Mouse (Mus musculus) hindbrain, embryonic 12.5 days (tissue): ENCODE measurements around the gene Mtss1l. TPM values are rescaled to one million over a fixed set of nuclear protein-coding genes. Genes with fewer than 3 reads are reported as not detected.
"Not testable (repeated sequence)": the region's sequence is repeated elsewhere in the genome, so short reads cannot be mapped to it uniquely, and the experiment has no call there.

Source experiments
- ATAC-seq: fragments of 200-750 bp; cut with Nextera tagmentation; 2 replicates; pipeline ENCODE4 v1.8.0; 2017; ENCODE audit warnings: moderate TSS enrichment; ENCODE audit not compliant: low FRiP score
- H3K27ac ChIP-seq: fragments of 300-500 bp; sonication (generic); 2 replicates; pipeline ENCODE4 v1.5.1; 2016; ENCODE audit warnings: mild to moderate bottlenecking
- H3K27me3 ChIP-seq: fragments of 300-500 bp; sonication (generic); 2 replicates; pipeline ENCODE4 v1.6.1; 2016; ENCODE audit warnings: mild to moderate bottlenecking
- H3K36me3 ChIP-seq: fragments of 300-500 bp; sonication (generic); 2 replicates; pipeline ENCODE4 v1.6.1; 2016; ENCODE audit warnings: mild to moderate bottlenecking
- H3K4me1 ChIP-seq: fragments of 300-500 bp; sonication (generic); 2 replicates; pipeline ENCODE4 v1.6.1; 2016
- H3K4me2 ChIP-seq: fragments of 300-500 bp; sonication (generic); replicated peaks from 2 replicates; pipeline ENCODE4 v1.6.1; 2016; ENCODE audit warnings: mild to moderate bottlenecking
- H3K4me3 ChIP-seq: fragments of 300-500 bp; sonication (generic); 2 replicates; pipeline ENCODE4 v1.5.1; 2016; ENCODE audit warnings: mild to moderate bottlenecking
- H3K9ac ChIP-seq: fragments of 300-500 bp; sonication (generic); 2 replicates; pipeline ENCODE4 v1.6.1; 2016; ENCODE audit warnings: mild to moderate bottlenecking, moderate library complexity
- H3K9me3 ChIP-seq: fragments of 300-500 bp; sonication (generic); replicated peaks from 2 replicates; pipeline ENCODE4 v1.6.1; 2016; ENCODE audit warnings: mild to moderate bottlenecking
- WGBS: fragments of 180-500 bp; shearing (Covaris S2); methylation state at CpG from one replicate; pipeline ENCODE4 v1.1.7; 2016; 5-methylcytosine and 5-hydroxymethylcytosine counted together
- polyA plus RNA-seq: library from polyadenylated mRNA; unstranded; fragments of >200 nt; fragmentation: Nextera tagmentation; extraction: Ambion mirVana; gene quantifications from 2 replicates; pipeline ENCODE4 v1.2.1, GENCODE M21; 2016

Gene Mtss1l
- polyA plus RNA-seq, 1 experiment from 2014 or later, result 23.3 TPM

DNA sequence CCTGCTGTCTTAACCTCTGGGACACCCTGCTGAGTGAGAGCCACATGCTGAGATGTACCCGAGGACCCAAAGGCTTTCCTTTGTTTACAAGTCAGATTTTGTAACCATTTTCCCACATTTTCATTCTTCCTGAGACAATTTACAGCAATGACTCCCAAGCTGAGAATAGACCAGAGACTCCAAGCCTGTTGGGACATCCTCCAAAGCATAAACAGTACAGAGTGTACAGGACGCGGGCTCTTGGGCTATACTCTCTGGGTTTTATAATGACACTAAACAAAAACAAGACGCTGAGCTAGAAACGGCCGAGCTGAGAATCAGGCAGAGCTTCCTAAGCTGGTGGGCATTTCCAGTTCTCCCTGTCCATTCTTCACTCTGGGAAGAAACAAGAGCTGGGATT is 53.4 kb downstream of the Mtss1l start:
- Histone ChIP-seq H3K4me1 (no peaks in the 10 kb centered on the region), H3K36me3 (no peaks in the 10 kb centered on the region), H3K9ac (no peak overlapping the region), H3K27ac (no peak overlapping the region), H3K27me3 (no peaks in the 10 kb centered on the region), H3K4me3 (no peak overlapping the region), H3K9me3 (no peaks in the 10 kb centered on the region), H3K4me2 (no peak overlapping the region)
- 81% methylated on average over 6 of the region's 6 CpGs for whole genome bisulfite sequencing
- no peak for ATAC-seq

DNA sequence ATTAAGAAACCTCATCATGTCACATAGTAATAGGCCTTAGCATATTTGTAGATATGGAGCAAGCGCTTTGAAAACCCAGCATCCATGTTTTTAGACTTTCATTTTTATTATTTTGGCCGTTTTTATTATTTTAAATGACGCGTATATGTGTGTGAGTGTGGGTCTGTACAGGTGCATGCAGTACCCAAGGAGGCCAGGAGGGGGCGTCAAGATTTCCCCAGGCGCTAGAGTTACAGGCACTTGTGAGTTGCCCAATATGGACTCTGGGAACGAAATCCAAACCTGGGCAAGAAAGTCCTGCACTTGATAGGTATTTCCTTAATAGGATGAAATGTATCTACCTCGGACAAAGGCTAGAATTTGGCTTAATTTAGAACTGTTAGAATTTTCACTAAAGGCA is 54.0 kb downstream of the Mtss1l start:
- no peak for ATAC-seq
- Histone ChIP-seq H3K27ac (no peak overlapping the region), H3K9me3 (no peaks in the 10 kb centered on the region), H3K9ac (no peak overlapping the region), H3K4me1 (no peaks in the 10 kb centered on the region), H3K36me3 (no peaks in the 10 kb centered on the region), H3K4me3 (no peak overlapping the region), H3K27me3 (no peaks in the 10 kb centered on the region), H3K4me2 (no peak overlapping the region)
- 75% methylated on average over 8 of the region's 8 CpGs for WGBS

DNA sequence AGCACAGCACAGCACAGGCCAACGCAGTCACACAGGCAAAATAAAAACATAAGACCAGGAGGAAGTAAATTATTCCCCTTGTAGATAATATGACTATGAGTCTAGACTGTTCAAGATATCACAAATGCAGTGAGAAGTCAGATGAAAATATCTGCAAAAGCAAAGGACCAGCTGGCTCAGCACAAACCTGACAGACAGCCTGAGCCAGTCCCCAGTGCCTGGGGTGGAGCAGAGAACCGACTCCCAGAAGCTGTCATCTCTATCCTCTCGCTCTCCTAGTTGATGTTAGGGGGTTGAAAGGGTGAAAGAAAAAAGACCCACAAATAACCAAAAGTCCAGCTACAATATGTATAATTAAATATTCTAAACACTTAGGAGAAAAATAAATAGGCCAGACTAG is 54.4 kb downstream of the Mtss1l start:
- no peaks in the 10 kb centered on the region for H3K36me3 ChIP-seq
- no peak for ATAC-seq
- no peak overlapping the region for H3K9ac ChIP-seq
- no peaks in the 10 kb centered on the region for H3K27me3 ChIP-seq
- no peak overlapping the region for H3K4me3 ChIP-seq
- H3K27ac ChIP-seq, result no peak overlapping the region
- H3K4me1 ChIP-seq, result no peaks in the 10 kb centered on the region
- 91% methylated on average over 3 of the region's 3 CpGs for WGBS
- H3K4me2 ChIP-seq, result no peak overlapping the region
- no peaks in the 10 kb centered on the region for H3K9me3 ChIP-seq

DNA sequence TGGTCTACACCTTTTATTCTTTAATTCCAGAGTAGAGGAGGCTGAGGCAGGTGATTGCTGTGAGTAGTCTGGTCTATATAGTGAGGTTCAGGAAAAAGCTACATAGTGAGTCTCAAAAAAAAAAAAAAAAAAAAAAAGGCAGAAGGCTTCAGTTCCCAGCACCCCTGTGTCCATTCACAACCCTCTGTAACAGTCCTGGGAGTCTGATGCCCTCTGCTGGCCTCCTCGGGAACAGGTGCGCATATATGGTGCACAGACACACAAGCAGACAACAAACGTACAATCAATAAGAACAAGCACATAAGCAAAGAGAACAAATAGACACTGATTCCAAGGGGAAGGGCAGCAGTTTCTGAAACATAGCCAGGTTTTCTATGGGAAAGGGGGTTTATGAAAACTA is 55.1 kb downstream of the Mtss1l start:
- no peak overlapping the region for H3K27ac ChIP-seq
- no peak overlapping the region for H3K4me3 ChIP-seq
- no peaks in the 10 kb centered on the region for H3K9me3 ChIP-seq
- H3K27me3 ChIP-seq, result no peaks in the 10 kb centered on the region
- no peaks in the 10 kb centered on the region for H3K4me1 ChIP-seq
- 88% methylated on average over 3 of the region's 3 CpGs for WGBS
- H3K36me3 ChIP-seq, result no peaks in the 10 kb centered on the region
- H3K9ac ChIP-seq, result no peak overlapping the region
- H3K4me2 ChIP-seq, result no peak overlapping the region
- ATAC-seq, result no peak

DNA sequence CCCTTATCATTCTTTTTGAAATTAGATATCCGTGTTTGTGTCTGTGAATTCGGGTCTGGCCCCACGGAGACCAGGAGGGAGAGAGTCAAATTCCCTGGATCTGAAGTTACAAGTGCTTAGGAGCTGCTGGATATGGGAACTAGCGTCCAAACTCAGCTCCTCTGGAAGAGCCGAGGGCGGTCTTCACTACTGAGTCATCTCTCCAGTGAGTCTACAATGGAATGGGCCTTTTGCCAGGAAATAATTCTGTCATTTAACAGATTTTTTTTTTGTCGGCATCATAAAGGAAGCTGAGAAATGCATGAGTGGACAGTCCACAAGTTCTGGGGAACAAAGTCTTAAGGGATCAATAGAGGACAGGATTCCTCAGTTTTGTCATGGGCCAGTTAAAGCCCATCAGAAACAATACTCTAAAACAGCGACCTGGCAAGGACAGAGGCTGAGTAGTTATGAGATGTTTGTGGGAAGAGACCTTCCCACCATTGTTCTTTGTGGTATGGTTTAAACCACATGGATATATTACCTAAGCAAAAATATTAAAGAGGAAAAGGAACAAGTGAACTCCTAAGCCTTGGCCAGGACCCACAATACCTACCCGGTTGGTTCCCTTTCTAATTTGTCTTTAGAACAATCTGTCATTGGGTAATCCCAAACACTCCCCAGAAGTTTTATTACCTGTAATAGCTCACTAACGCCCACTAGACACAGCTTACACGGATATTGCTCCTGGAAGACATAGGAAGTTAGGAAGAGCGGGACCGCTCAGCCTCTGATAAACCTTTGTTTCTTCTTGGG is 58.8 kb downstream of the Mtss1l start:
- no peak overlapping the region for H3K4me3 ChIP-seq
- H3K9me3 ChIP-seq, result no peaks in the 10 kb centered on the region
- H3K9ac ChIP-seq, result no peak overlapping the region
- H3K36me3 ChIP-seq, result no peaks in the 10 kb centered on the region
- no peaks in the 10 kb centered on the region for H3K4me1 ChIP-seq
- WGBS, result 85% methylated on average over 13 of the region's 13 CpGs
- H3K27me3 ChIP-seq, result no peaks in the 10 kb centered on the region
- H3K27ac ChIP-seq, result no peak overlapping the region
- H3K4me2 ChIP-seq, result no peak overlapping the region
- no peak for ATAC-seq

DNA sequence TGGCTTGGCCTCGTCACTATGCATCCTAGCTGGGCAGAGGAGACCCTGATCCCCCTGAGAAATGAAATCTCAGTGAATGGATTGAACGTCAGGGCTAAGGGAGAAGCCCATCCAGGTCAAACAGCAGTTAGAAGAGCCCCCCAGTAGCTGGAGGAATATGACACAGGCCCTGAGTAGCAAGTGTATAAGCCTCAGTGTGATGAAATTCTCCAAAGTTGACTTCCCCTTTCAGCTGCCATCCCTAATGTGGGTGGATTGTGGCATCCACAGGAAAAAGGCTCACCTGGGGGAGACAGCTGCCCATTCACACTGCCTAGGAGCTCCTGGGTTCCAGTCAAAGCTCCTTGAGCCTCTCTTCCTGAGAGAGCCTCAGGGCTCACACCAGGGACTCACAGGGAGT is 64.1 kb downstream of the Mtss1l start:
- WGBS, result 53% methylated on average over 2 of the region's 2 CpGs
- no peak for ATAC-seq
- no peak overlapping the region for H3K9ac ChIP-seq

DNA sequence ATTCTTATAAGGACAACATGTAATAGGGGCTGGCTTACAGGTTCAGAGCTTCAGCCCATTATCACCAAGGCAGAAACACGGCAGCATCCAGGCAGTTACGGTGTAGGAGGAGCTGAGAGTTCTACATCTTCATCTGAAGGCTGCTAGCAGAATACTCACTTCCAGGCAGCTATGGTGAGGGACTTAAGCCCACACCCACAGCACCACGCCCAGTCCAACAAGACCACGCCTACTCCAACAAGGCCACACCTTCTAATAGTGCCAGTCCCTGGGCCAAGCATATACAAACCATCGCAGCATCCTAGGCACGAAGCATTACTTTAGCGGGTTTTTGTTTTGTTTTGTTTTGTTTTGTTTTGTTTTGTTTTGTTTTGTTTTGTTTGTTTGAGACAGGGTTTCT is 65.2 kb downstream of the Mtss1l start:
- ATAC-seq, result not testable (repeated sequence)

More for the DNA sequence above, 64.1 kb downstream of the Mtss1l start:
- Histone ChIP-seq H3K4me3 (no peak overlapping the region), H3K4me1 (no peaks in the 10 kb centered on the region), H3K27me3 (no peaks in the 10 kb centered on the region), H3K9me3 (no peaks in the 10 kb centered on the region), H3K4me2 (no peak overlapping the region), H3K36me3 (no peaks in the 10 kb centered on the region), H3K27ac (no peak overlapping the region)

DNA sequence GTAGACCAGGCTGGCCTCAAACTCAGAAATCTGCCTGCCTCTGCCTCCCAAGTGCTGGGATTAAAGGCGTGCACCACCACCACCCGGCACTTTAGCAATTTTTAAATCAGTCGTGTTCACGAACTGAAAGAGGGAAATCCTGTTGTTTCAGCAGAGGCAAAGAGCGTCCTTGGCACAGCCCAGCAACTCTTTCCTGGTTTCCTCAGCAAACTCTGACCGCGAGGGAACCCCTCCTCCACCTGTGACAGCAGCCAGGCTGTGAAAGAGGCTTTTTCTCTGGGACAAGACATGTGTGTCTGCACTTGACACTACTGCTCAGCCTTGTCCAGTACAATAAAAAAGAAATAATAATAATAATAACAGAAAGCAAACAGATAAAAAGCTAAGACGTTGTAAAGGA is 65.7 kb downstream of the Mtss1l start:
- no peaks in the 10 kb centered on the region for H3K4me1 ChIP-seq
- no peaks in the 10 kb centered on the region for H3K36me3 ChIP-seq
- no peak for ATAC-seq
- no peak overlapping the region for H3K27ac ChIP-seq
- H3K27me3 ChIP-seq, result no peaks in the 10 kb centered on the region
- WGBS, result 86% methylated on average over 8 of the region's 8 CpGs
- no peak overlapping the region for H3K4me2 ChIP-seq
- H3K9me3 ChIP-seq, result no peaks in the 10 kb centered on the region
- no peak overlapping the region for H3K4me3 ChIP-seq
- no peak overlapping the region for H3K9ac ChIP-seq

More for the DNA sequence above, 65.2 kb downstream of the Mtss1l start:
- not testable (repeated sequence) for H3K9ac ChIP-seq, H3K4me2 ChIP-seq, H3K9me3 ChIP-seq, H3K27ac ChIP-seq, H3K4me1 ChIP-seq, H3K36me3 ChIP-seq, H3K27me3 ChIP-seq, H3K4me3 ChIP-seq
- 73% methylated on average over 7 of the region's 7 CpGs for WGBS

DNA sequence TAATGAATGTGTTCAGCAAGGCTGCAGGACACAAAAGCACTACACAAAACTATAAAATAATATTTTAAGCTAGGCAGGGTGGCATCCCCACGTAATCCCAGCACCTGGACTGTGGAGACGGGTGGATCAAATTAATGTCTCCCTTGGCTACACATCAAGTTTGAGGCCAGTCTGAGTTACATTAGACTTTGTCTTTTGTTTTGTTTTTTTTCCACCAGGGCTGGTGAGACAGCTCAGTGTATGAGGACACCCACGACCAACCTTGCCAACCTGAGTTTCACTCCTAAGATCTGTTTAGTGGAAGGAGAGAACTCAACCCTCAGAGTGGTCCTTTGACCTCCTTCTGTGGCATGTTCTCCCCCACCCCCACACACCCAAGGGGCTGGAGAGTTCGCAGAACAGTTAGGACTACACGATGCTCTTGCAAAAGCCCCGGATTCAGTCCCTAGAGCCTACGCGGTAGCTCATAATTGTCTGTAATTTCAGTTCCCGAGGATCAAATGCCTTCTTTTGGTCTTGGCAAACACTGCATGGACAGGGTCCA is 66.2 kb downstream of the Mtss1l start:
- Histone ChIP-seq H3K27ac (no peak overlapping the region), H3K4me3 (no peak overlapping the region), H3K4me1 (no peaks in the 10 kb centered on the region), H3K9ac (no peak overlapping the region), H3K27me3 (no peaks in the 10 kb centered on the region), H3K4me2 (no peak overlapping the region), H3K9me3 (no peaks in the 10 kb centered on the region), H3K36me3 (no peaks in the 10 kb centered on the region)
- 86% methylated on average over 9 of the region's 9 CpGs for WGBS
- ATAC-seq, result no peak

DNA sequence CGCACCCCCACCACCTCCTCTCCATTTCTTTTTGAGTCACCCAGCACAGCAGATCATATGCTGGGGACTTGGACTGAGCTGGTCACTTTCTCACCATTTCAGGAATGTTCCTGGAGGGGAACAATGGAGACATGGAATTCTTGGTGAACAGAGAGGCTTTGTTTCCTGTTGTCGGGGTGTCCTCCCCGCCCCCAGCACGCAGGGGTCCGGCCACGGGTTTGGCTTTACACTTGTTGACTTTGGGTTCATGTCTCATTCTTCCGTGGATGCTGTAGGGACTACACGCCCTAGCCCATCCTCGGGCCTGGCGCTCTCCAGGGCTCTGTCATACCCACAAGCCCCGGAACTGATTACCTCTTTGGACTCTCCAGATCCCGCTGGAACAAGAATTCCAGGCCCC is 67.7 kb downstream of the Mtss1l start:
- H3K4me1 ChIP-seq, result no peaks in the 10 kb centered on the region
- no peak for ATAC-seq
- H3K9me3 ChIP-seq, result no peaks in the 10 kb centered on the region
- no peak overlapping the region for H3K4me2 ChIP-seq
- H3K27ac ChIP-seq, result no peak overlapping the region
- H3K27me3 ChIP-seq, result no peaks in the 10 kb centered on the region
- H3K4me3 ChIP-seq, result no peak overlapping the region
- H3K9ac ChIP-seq, result no peak overlapping the region
- WGBS, result 54% methylated on average over 12 of the region's 12 CpGs
- H3K36me3 ChIP-seq, result no peaks in the 10 kb centered on the region

DNA sequence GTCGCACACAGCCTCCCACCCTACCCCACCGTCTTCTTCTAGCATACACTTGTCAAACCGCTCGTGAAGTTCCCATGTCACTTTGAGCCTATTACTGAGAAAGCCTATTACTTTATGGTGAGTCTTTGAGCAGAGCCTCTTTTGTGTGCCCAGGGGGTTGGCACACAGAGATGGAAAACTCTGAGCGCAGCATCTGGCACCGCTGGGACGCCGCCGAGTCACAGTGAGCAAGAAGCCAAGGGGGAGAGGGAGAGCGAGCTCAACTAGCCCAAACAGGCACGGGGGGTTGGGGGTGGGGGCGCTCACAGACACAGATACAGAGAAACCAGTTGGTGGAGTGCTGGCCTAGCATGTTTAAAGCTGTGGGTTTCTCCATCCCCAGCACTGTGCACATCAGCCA is 68.3 kb downstream of the Mtss1l start:
- H3K4me3 ChIP-seq, result no peak overlapping the region
- ATAC-seq, result no peak
- H3K9me3 ChIP-seq, result no peaks in the 10 kb centered on the region
- 63% methylated on average over 12 of the region's 12 CpGs for WGBS
- H3K4me2 ChIP-seq, result no peak overlapping the region
- H3K27ac ChIP-seq, result no peak overlapping the region
- no peaks in the 10 kb centered on the region for H3K4me1 ChIP-seq
- no peaks in the 10 kb centered on the region for H3K27me3 ChIP-seq
- no peak overlapping the region for H3K9ac ChIP-seq
- H3K36me3 ChIP-seq, result no peaks in the 10 kb centered on the region

DNA sequence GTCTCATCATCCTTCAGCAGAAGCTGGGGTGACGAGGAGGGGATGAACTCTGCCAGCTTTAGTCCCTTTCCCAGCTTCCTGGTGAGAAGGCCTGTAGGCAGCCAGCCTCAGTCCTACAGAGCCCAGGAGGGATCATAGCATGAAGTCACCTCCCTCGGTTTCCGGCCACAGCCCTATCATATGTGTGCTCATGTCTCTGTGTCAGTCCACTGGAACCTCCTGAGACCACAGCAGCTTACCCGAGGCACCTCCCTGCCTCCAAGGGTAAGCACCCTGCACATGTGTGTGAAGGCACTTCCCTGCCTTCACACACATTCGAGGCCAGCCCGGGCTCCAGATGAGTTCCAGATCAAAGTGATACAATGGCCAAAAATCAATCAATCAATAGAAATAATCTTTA is 69.0 kb downstream of the Mtss1l start:
- Histone ChIP-seq H3K4me1 (no peaks in the 10 kb centered on the region), H3K27me3 (no peaks in the 10 kb centered on the region), H3K9ac (no peak overlapping the region; the same call in 1 of the 2 replicates), H3K27ac (no peak overlapping the region), H3K9me3 (no peaks in the 10 kb centered on the region), H3K4me3 (no peak overlapping the region), H3K4me2 (no peak overlapping the region), H3K36me3 (no peaks in the 10 kb centered on the region)
- 80% methylated on average over 6 of the region's 6 CpGs for WGBS
- ATAC-seq, result no peak
